Mouse (Mus musculus): ENCODE measurements around the gene Gpr137b. TPM values are rescaled to one million over a fixed set of nuclear protein-coding genes. Genes with fewer than 3 reads are reported as not detected.

Gpr137b gene
- polyA plus RNA-seq (2015; fragmentation: Nextera tagmentation; extraction: Ambion mirVana), result 4.3 and 4.5 TPM in 2 replicates

DNA sequence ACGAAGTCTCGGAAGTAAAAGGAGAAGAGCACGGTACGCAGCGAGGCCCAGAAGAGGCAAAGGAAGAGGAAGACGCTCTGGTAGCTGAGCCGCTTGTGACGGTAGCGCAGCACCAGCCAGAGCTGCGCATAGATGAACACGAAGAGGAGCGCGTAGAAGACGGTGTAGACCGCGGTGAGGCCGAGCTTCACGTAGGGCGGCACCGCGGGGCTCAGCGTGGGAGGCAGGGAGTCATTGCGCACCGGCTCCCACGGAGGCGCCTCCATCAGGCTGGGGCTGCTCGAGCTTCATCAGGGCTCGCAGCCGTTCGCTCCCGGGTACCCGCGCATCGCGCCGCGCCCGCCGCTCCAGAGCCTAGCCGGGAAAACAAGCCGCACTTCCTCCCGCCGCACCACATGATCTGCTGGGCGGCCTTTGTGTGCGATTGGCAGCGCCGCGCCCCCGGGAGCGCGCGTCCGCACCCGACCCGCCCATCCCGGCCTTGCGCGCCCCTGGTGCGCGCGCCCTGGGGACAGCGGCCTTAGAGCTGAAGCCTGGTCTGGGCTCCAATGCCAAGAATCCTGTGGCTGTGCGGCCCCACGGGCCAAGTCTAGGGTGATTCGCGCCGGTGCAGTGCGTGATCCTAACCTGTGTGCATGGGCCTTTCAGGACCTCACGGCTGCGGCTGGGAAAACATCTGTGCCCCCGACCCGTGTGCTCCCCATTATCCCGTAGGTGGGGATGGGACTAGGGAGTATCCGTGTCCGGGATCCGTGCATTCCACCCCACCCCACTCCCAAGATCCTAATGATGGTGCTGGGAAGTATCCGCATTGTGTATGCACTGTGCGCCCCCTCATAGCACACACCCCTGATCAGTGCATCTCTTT, at the start of gene Gpr137b:
Gpr137b (minus strand) TSS at position 787 of the 868 bp plus-strand sequence.

DNA sequence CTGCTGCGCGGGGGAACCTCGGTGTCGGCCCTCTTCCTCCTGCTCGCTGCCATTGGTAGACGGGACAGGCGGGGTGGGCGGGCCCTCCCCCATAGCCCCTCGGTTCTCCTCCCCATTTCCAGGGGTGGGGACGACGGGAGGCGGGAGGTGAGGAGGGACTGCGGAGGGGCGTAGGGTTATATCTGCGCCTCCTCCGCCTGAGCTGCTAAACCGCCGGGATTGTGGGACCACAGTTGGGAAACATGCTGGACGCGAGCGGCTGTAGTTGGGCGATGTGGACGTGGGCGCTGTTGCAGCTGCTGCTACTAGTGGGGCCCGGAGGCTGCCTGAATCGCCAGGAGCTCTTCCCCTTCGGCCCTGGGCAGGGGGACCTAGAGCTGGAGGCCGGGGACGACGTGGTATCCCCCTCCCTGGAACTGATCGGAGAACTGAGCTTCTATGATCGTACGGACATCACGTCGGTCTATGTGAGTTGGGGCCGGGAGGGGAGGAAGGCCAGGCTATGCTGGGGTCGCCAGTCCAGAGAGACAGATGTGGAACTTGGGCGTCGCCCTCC, 43.7 kb upstream of the Gpr137b start, which contains the start of gene Nid1:
Nid1 (plus strand) TSS at position 92 of the 556 bp plus-strand sequence.

Other genes starting within 250 kb of the Gpr137b start
- gene Prl2c5, start 211.3 kb downstream of the Gpr137b start, polyA plus RNA-seq (2015; fragmentation: Nextera tagmentation; extraction: Ambion mirVana), result not detected in 2 replicates
- 122 and 123 TPM in 2 replicates for gene Nid1, start 43.5 kb upstream of the Gpr137b start, polyA plus RNA-seq (2015; fragmentation: Nextera tagmentation; extraction: Ambion mirVana)
- gene Lyst, start 196.4 kb upstream of the Gpr137b start, polyA plus RNA-seq (2015; fragmentation: Nextera tagmentation; extraction: Ambion mirVana), result 1.3 and 1.9 TPM in 2 replicates